Mouse (Mus musculus): Measurements from ENCODE around the gene Sesn3.

Sesn3 gene

DNA sequence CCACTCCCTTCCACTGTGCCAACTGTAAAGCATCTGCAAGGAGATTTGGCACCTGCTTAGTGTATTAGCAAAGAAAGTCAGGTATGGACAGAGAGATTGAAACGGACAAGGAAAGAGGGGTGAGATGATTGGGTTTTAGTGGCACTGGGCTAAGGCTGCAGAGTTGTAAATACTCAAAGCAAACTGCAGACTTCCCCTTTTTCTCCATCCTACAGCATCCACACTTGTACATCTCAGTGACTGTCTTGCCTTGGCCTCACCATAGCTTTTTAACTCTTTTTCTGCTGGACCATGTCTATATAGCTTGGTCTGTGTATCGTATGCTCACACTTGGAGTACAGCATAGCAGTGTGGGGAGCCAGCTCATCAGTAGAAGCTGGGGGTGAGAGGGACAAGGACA is 75.9 kb downstream of the Sesn3 start:
- DNase-seq (ENCODE audit: low read depth in 2 of 2, low spot score in 2 of 2), result no peak

DNA sequence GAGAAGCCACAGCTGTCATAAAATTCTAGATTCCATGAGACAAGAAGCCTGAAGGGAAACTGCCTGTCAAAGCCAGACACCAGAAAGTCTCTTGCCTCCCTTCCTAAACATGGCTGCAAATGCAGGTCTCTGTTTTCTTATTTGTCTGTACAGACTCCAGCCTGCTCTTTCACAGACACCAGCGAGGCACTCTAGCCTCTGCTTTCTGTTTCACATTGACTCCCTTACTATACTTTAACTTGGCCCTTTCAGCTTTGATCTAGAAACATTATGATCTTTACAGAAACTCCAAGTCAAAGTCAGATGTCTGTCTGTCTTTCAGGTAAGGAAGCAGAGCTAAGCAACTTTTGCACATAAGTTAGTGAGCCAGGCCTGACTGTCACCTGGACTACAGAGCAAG is 77.5 kb downstream of the Sesn3 start:
- DNase-seq (ENCODE audit: low read depth in 2 of 2, low spot score in 2 of 2), result no peak

DNA sequence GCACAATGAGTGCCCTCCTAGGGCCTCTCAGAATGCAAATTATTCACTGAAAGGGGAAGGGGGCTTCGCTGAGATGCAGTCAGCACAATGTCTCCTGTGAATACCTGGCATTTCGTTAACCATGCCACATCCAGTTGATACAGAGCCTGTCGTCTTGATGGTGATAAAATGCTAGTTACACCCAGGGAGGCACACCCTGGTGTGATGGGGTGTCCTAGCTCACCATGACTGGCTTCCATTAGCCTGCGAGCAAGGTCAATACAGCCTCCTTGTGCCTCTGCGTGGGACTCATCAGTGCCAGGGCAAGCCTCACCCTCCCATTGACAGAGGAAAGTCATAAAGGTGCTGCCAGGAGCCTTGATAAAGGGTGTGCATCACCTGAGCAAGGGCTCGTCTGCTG is 80.0 kb downstream of the Sesn3 start:
- no peak for DNase-seq (ENCODE audit: low read depth in 2 of 2, low spot score in 2 of 2)

DNA sequence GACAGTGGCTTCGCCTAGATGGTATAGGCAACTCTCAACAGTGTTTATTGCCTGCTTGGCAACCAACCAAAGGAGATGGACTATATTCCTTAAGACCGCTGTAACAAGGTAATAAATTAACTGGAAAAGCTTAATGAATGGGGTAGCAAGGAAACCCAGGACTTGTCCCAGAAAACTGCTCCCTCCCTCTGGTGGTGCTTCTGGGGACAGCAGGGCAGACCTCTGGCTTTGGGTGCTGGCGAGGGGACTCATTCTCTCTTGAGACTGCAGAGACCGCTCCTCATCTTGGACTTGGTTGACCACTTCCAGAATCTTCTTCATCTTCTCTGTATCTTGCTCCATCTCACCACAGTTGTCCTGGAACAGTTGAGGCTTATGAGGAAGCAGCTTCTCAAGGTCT is 82.2 kb downstream of the Sesn3 start:
- DNase-seq (ENCODE audit: low read depth in 2 of 2, low spot score in 2 of 2), result no peak

DNA sequence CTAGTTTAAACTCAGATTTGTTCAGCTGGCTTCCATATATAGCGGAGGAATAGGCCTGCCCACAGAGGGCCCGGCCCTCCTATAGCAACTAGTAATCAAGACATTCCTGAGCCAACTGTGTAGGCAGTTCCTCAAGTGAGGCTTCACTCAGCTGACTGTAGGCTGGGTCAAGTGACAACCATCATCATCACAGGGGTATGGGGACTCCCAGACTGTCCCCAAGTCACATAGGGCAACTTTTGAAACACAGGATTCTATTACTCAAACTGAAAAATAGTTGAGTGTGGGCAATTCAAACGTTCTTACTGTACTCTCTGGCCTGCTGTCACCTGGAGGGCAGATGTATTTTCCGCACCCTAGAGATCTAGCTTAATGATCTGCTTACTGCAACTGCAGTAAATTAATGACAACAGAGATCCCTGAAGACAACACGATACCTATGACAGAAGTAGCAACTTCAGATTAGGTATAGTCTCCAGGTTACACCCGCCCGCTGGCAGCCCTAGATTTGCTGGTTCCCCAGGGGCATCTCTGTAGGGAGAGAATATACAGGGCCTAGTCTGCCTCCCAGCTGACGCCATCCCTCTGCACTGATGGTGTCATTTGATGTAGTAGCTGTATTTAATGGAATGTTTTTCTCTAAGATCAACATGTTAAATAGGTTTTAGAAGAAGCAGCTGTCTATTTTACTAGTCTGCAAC is 87.4 kb downstream of the Sesn3 start:
- DNase-seq (ENCODE audit: low read depth in 2 of 2, low spot score in 2 of 2), result no peak

DNA sequence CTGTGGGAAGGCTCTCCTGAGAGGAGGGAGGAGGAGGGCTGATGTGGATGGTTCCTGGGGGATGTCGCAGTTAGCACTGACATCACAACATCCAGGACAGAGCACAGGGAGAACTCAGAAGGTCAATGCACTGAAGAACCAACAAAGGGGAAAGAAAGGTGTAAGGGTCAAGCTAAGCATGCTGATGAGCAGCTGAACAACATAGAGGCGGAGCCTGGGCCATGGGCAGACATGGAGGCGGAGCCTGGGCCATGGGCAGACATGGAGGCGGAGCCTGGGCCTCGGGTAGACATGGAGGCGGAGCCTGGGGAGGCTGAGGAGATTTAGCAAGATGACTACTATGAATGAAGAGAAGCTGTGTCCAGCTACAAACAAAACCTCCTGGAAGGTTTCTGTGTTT is 88.7 kb downstream of the Sesn3 start:
- DNase-seq (ENCODE audit: low read depth in 2 of 2, low spot score in 2 of 2), result no peak

DNA sequence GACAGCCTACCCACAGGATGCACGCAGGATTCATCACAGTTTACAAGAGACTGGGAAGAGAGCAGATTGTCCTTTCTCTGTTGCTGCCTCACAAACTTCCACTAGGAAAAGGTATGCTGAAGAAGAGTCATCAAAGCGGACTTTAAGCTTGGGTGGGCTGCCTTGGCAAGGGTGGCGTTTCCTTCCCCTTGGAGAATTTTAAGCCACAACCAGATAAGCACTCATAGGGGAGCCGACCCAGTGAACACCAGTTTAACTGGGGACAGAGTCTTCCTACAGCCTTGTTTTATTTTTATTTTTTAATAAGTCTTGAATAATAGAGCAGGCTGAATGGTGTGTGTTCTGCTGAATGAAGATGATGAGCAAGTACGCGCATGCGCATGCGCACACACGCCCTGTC is 89.9 kb downstream of the Sesn3 start:
- no peak for DNase-seq (ENCODE audit: low read depth in 2 of 2, low spot score in 2 of 2)

DNA sequence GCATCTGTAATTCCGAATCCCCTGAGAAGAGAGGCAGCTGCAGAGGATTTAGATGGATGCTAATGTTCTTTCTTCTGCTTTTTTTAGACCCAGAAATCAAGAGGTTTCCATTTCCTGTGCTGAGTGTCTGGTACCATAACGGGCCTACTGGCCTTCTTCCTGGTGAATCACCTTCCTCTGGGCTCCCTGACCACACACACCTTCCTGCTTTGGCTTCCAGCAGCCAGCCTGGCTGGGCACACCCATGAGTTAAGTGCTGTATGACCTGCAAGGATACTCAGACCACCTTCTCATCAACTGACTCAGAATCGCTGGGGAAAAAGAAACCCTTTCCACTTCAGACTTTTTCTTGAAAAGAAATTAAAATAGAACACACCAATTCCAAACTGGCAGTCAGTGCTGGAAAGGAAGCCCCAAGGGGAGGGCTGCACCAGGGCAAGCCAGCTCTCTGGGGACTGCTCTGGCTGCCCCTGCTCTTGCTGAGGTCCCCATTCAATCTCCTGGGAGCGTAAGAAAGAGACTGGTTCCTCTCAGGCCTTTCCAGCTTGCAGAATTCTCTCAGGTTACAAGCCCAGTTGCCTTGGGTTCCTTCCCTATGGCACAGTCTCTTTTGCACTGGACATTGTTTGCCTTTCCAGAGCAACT is 90.7 kb downstream of the Sesn3 start:
- no peak for DNase-seq (ENCODE audit: low read depth in 2 of 2, low spot score in 2 of 2)

DNA sequence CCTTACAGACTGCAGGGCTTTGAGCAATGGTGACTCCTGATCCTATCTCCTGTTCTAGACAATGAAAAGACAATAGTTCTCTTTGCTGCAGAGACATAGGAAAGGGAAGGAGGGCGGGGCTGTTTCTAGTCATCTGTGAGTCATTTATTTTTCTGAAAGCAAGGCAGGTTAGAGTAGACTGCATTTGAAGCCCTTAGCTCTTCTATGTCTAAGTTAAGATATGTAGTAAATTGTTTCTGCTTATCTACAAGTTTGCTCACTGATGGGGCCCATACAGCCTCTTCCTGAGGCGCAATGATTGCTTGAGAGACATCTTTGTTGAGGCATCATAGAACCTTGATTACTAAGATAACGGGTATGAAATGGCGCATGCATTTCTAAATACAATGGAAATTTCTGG is 93.0 kb downstream of the Sesn3 start:
- DNase-seq (ENCODE audit: low read depth in 2 of 2, low spot score in 2 of 2), result no peak

DNA sequence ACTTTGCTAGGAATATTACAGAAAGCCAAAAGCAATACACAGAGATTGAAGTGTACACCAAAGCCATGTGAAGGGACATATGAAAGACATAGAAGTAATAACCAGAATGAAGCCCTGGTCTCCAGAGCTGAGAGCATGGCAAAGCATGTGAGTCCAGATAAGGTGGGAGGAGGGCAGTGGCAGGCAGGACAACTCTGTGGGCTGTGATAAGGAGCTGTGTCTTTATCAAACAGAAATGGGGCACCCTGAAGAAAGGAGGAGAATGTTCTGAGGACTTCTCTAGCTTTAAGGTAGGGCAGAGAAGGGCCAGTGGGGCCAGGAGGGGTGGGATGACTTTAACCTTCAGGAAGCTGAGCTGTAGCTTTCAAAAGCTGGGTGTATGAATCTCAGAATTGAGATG is 94.4 kb downstream of the Sesn3 start:
- DNase-seq (ENCODE audit: low read depth in 2 of 2, low spot score in 2 of 2), result no peak

DNA sequence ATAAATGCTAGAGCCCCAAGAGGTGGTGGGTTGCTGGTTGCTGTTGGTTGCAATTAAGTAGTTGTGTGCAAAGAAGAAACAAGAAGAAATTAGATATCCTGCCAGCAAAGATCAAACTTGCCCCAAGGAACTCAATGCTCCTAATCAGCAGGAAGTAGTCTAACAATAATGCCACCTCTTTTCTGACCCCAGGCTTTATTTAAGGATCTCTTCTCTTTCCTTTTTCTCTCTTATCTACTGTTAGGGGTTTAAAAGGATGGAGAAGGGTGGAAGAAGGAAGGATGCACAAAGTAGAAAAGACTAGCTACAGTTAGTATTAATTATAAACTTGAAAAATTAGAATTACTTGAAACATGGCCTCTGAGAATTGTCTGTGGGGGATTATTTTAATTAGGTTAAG is 97.6 kb downstream of the Sesn3 start:
- no peak for DNase-seq (ENCODE audit: low read depth in 2 of 2, low spot score in 2 of 2)

DNA sequence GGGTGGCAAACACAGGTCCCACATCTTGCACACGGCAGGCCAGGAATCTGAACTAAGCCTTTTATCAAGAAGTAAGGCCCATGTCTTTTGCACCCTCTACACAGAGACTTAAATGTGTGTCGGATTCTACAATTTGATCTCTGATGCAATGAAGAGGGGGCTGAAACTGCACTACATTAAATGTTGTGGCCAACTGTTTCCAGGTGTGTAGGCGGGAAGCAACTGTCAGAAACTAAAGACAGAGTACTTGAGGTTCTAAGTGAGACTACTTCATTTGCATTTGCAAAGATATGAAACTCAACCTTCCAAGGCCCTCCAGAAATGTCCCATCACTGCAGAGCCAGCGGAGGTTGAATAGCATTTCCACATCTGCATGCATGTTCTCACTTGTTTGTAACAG is 101.3 kb downstream of the Sesn3 start:
- no peak for DNase-seq (ENCODE audit: low read depth in 2 of 2, low spot score in 2 of 2)

DNA sequence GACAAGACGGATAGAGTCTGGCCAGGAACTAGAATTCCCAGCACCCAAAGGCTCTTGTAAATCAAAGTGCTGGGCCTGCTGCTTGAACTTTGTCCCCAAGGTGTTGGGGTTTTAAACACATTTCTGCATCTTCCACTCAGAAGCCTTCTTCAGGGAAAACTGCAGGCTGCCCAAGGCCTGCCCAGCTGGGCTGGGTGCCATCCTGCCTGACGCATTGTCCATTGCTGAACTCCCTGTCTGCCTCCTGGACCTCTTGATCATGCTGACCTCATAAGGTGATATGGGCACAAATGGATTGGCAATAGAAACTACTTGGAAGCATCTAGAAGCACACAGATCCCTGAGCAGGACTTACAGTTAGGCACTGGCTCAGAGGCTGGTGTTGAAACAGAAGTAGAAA is 103.3 kb downstream of the Sesn3 start:
- DNase-seq (ENCODE audit: low read depth in 2 of 2, low spot score in 2 of 2), result no peak

DNA sequence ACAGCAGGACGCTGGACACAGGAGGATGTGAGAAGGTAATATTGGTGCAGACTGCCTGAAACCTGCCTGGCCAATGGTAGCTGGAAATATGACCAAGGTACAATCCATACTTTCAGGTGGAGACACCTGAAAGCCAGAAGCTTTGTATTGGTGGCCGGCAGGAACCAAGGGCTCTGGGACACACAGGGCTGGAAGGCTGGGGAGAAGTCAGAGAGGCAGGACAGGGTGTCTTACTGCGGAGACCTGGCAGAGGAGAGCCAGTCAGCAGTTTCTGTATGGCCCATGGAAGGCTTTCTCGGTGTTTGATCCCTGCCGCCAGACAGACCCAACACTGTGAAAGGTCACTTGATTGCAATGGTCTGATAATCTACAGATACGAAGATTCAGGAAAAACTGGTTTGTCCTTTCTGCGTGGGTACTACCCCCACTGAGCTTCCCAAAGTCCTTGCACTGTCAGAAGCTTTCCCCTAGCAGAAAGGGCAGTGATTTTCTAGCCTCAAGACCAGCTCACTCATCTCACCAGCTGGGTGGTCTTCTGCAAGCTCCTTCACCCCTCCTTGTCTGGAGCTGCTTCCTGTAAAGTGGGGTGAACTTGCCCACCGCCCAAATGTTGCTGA is 105.0 kb downstream of the Sesn3 start:
- DNase-seq (ENCODE audit: low read depth in 2 of 2, low spot score in 2 of 2), result no peak

DNA sequence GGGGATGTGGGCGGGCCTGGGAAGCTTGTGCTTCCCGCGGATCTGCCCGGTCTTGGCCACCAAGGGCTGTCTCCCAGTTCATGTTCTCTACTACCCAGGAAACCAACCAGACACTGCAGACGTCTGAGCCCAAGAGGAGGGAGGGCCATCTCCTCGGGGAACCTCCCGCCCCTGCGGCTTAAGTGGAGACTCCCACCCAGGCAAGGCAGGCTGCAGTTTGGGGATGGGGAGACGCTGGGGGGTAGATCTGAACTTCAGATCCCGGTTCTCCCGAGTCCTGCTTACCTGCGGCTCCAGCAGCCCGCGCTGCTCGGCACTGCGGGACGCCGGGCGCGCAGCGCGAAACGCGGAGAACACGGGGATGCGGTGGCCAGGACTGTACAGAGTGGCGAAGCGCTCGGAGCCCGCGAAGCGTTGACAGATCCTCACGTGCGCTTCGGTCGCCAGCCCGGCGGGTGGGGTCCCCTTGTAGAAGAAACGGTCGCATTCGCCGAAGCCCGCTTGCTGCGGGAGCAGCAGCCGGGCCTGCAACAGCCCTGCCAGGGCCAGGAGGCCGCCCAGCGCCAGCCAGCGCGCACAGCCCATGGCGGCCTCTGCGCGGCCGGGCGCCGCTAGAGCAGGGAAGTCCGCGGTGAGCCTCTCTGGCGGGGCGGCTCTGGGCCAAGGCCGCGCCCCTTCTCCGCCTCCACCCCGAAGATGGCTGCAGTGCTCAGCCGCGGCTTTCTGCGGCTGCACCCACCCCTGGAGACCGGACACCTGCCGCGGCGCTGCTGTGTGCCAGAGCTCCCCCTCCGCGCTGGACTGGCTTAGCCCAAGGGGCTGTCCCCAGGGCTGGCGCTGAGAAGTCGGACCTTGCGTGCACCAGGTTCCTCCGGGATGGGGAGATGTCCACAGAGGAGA is 105.8 kb downstream of the Sesn3 start:
- DNase-seq (ENCODE audit: low read depth in 2 of 2, low spot score in 2 of 2), result peak; percentile 63 to 67

DNA sequence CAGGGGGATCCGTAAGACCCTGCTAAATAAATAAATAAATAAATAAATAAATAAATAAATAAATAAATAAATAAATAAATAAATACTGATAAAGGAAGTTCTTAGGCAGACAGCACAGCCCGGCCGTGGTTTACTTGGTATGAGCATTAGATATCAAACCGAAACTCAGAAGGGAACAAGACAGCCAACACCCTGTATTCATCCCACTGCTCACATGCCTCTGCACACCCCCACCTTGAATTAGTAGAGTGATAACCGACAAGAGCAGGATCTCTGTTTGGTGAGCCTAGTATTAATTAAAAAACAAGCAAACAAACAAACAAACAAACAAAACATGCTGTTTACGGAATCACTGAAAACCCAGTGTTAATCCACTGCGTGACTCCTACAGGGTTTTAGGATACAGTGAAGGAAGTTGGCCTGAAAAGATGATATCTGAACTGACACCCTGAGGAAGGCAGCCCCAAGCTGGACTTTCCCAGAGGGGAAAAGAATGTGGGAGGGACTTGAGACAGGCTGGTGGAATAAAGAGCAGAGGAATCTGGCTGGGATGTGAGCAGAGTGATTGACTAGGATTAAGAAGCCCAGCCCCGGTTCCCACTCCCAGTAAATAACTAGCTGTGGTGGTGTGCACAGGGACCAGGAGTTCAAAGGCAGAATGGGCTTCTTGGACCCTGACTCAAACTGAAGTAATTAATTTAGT is 106.6 kb downstream of the Sesn3 start, which contains the start of gene Endod1:
Gene Endod1 (minus strand): TSS at position 155 of the 703 bp plus-strand sequence.
- DNase-seq (ENCODE audit: low read depth in 2 of 2, low spot score in 2 of 2), result no peak

DNA sequence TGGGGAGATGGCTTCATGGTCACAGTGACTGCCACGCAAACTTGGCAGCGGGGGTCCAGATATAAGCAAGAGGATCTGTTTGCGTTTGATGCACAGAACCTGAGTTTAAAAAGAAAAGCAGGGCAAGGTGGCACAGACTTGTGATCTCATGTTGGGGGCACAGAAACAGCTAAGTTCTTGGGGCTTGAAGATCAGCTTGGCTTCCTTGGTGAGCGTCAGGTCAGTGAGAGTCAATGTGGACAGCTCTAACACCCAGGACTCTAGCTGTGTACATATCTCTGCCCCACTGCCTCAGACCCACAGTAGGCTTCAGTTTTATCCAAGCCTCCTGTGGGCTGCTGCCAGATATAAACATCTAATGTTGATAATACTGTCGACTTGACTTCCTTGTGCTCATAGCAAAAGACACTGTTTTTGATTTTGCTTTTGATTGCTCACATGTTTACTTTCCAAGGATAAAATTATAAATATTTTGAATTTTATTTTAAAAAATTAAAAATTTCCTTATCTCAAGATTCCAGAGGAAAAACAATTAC is 107.5 kb downstream of the Sesn3 start:
- DNase-seq (ENCODE audit: low read depth in 2 of 2, low spot score in 2 of 2), result no peak
